21 mouse cellular contexts compared by ENCODE assay signal in the genomic region with DNA sequence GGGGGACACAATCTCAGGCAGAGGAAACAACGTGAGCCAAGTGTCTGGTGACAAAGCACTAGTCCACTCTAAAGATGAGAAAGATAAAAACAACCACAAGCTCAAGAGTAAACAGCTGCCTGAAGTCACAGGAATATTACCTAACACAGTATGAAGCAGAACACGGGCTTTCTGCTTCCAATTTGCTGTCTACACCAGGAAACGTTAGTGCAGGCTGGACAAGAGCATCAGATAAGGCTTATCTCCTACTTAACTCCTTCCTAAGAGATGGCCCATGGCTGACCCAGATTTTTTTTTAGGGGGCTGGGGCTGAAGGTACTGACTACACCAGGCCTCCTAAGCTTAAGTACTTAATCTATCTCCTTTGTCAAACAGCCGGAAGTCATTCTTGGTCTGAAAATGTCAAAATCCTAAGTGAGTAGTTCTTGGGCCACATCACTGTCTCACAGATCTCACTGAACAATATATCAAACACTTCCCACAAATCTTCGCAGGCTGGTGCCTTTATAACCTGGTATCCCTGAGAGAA. TPM values are rescaled to one million over a fixed set of nuclear protein-coding genes. Genes with fewer than 3 reads are reported as not detected.
DNase-seq lines count a peak whose midpoint lies in the region; TF ChIP-seq lines count a peak whose summit lies in the region.
"Had no signal": no experiment of that assay in that cellular context is flagged by ENCODE, and none has a peak within 500 bp of the region (broad histone marks: within the 10 kb centered on the region; RNA-seq: fewer than 3 reads in every experiment).

No protein-coding gene starts in this region.

- no peaks in the 10 kb centered on the region for H3K27me3 ChIP-seq in cerebellum, adult 2 months (ENCODE audit: control insufficient read depth, insufficient read depth, low read length)
- H3K27me3 ChIP-seq: embryonic facial prominence, embryonic 13.5 days; limb, embryonic 12.5 days had no signal

- TF ChIP-seq CTCF in cerebellum, adult 2 months (IDR thresholded peaks at IDR 0.05; ENCODE audit: borderline replicate concordance, insufficient read depth, low read depth, low read length), result no peak
- TF ChIP-seq CTCF in olfactory bulb, adult 2 months (IDR thresholded peaks at IDR 0.05; ENCODE audit: insufficient read depth, low read depth, low read length), result no peak
- no peak for TF ChIP-seq CTCF in lung, adult 2 months (IDR thresholded peaks at IDR 0.05; ENCODE audit: insufficient read depth, low read length)

- peaks cover 11% of the 10 kb centered on the region; the same call in 1 of the 2 replicates for H3K4me1 ChIP-seq in cerebellum, adult 2 months (ENCODE audit: control insufficient read depth, insufficient read depth, low read length)
- peaks cover 9% of the 10 kb centered on the region for H3K4me1 ChIP-seq in olfactory bulb, adult 2 months (ENCODE audit: control insufficient read depth, insufficient read depth, low read length)
- peaks cover 5% of the 10 kb centered on the region for H3K4me1 ChIP-seq in lung, adult 2 months (ENCODE audit: control insufficient read depth, insufficient read depth, low read length)

- no peak for TF ChIP-seq POLR2A in cerebellum, adult 2 months (IDR thresholded peaks at IDR 0.05; ENCODE audit: borderline replicate concordance, insufficient read depth, low read length)
- TF ChIP-seq POLR2A in olfactory bulb, adult 2 months (IDR thresholded peaks at IDR 0.05; ENCODE audit: insufficient read depth, low read depth, low read length), result no peak
- TF ChIP-seq POLR2A in lung, adult 2 months (IDR thresholded peaks at IDR 0.05; ENCODE audit: borderline replicate concordance, extremely low read depth, low read depth, low read length), result no peak

- no peak for DNase-seq in cerebellum, adult 2 months
- no peak for DNase-seq in cerebellum, adult 9-10 months
- DNase-seq in 416B (ENCODE audit: low read depth) (peak; percentile 92), ZHBTc4 (ENCODE audit: low read depth, low spot score) (peak; percentile 21)
- no peak for DNase-seq in lung, adult 18-20 months
- no peak for DNase-seq in lung, adult 2 months
- DNase-seq in cerebellum, adult 11-12 months, result no peak
- DNase-seq: adrenal gland, adult 8-10 months; forebrain, postnatal 0 days; heart, adult 18-20 months; kidney, adult 11 months; lung, postnatal 4 days had no signal

- WGBS in cerebellum, adult 2 months, result 42% methylated on average over 5 of the region's 5 CpGs
- 27% methylated on average over 5 of the region's 5 CpGs for WGBS in olfactory bulb, adult 2 months
- WGBS in lung, adult 2 months, result 27% methylated on average over 5 of the region's 5 CpGs

- peak overlapping the region; percentile 43; the same call in 1 of the 2 replicates for H3K27ac ChIP-seq in cerebellum, adult 2 months (ENCODE audit: insufficient read depth, low read length)
- peak overlapping the region; percentile 73 for H3K27ac ChIP-seq in olfactory bulb, adult 2 months (ENCODE audit: insufficient read depth, low read depth, low read length)
- H3K27ac ChIP-seq: embryonic facial prominence, embryonic 13.5 days; hindbrain, postnatal 0 days; limb, embryonic 12.5 days; liver, embryonic 12.5 days; lung, embryonic 15.5 days; midbrain, embryonic 12.5 days; neural tube, embryonic 12.5 days; stomach, postnatal 0 days had no signal

- no peak overlapping the region for H3K4me3 ChIP-seq in cerebellum, adult 2 months (replicated peaks; ENCODE audit: insufficient read depth, low read depth, low read length)
- H3K4me3 ChIP-seq in olfactory bulb, adult 2 months (ENCODE audit: insufficient read depth, low read depth, low read length), result no peak overlapping the region
- H3K4me3 ChIP-seq in lung, adult 2 months (replicated peaks; ENCODE audit: extremely low read depth, low read depth, low read length), result no peak overlapping the region
- H3K4me3 ChIP-seq: embryonic facial prominence, embryonic 13.5 days; limb, embryonic 12.5 days; liver, embryonic 12.5 days; lung, embryonic 15.5 days; midbrain, embryonic 12.5 days; neural tube, embryonic 12.5 days had no signal

RNA-seq across cellular contexts. Expression of gene Rasa2, which starts 3.8 kb away (rescaled TPM):
- polyA plus RNA-seq in cerebellum, adult 2 months (2012; rRNA removed), result 8.3 and 9.3 TPM in 2 replicates
- polyA plus RNA-seq in olfactory bulb, adult 2 months (2012; ENCODE audit: insufficient read depth, insufficient read length, low replicate concordance, missing spikeins), result not detected in 2 replicates
- polyA plus RNA-seq in lung, adult 2 months (2012; rRNA removed), result 1.4 and 2.3 TPM in 2 replicates

Comparison
In these comparisons a context has a peak if more than half of its experiments do, and no peak if none do; other contexts are left out.
1. DNase-seq: peak in 416B (single experiment) and ZHBTc4 (single experiment); none in cerebellum, adult 2 months (0 of 2), cerebellum, adult 9-10 months (single experiment), lung, adult 18-20 months (0 of 2), lung, adult 2 months (single experiment) and cerebellum, adult 11-12 months (single experiment).